Mouse (Mus musculus) left cerebral cortex, adult 18-20 months (tissue): ENCODE measurements around the gene Herc6. TPM values are rescaled to one million over a fixed set of nuclear protein-coding genes. Genes with fewer than 3 reads are reported as not detected.

Source experiments
- total RNA-seq, 2 experiments: library from RNA; stranded (reverse); gene quantifications; 2 replicates each; pipeline ENCODE4 v1.2.3; 2021

The Herc6 gene
- total RNA-seq, 2 experiments from 2014 or later, result 12.7 to 16.4 TPM

Other genes starting within 250 kb of the Herc6 start
- not detected for gene Vmn1r17, start 217.3 kb upstream of the Herc6 start, total RNA-seq
- gene Vmn1r18, start 185.2 kb upstream of the Herc6 start, total RNA-seq, result not detected
- not detected for gene Vmn1r19, start 177.2 kb upstream of the Herc6 start, total RNA-seq
- not detected for gene Vmn1r20, start 152.1 kb upstream of the Herc6 start, total RNA-seq
- gene Ppm1k, start 45.5 kb upstream of the Herc6 start, total RNA-seq, result 10 to 100 TPM; 89.7 to 90.4 TPM
- gene Pyurf, start 111.1 kb downstream of the Herc6 start, total RNA-seq, result 10 to 100 TPM in 1 of 2 experiments, 1 to 10 TPM in 1; 9.0 to 10.3 TPM
- 100 to 1,000 TPM; 104 to 111 TPM for gene Lancl2, start 121.5 kb downstream of the Herc6 start, total RNA-seq
- 100 to 1,000 TPM; 127 to 129 TPM for gene Vopp1, start 244.2 kb downstream of the Herc6 start, total RNA-seq